Mouse (Mus musculus) limb, embryonic 14.5 days (tissue): ENCODE results near the gene Zfp839. TPM values are rescaled to one million over a fixed set of nuclear protein-coding genes. Genes with fewer than 3 reads are reported as not detected.
A peak's percentile ranks its signal among the peaks of the same experiment; 100 is the strongest.

Experiments
- ATAC-seq: fragments of 200-750 bp; cut with Nextera tagmentation; 2 replicates; pipeline ENCODE4 v1.8.0; 2017; ENCODE audit warnings: low read depth, moderate number of reproducible peaks, moderate TSS enrichment; ENCODE audit not compliant: low FRiP score
- DNase-seq: peaks from one replicate; pipeline ENCODE4 v3.0.0-alpha.2; 2015; ENCODE audit warnings: low spot score
- H3K27ac ChIP-seq: fragments of 300-500 bp; sonication (generic); replicated peaks from 2 replicates; pipeline ENCODE4 v1.5.1; 2014; ENCODE audit warnings: low read depth, mild to moderate bottlenecking, low read length, moderate library complexity, mixed read lengths
- H3K27me3 ChIP-seq: fragments of 300-500 bp; sonication (generic); 2 replicates; pipeline ENCODE4 v1.6.1; 2014; ENCODE audit warnings: low read length, mixed read lengths; ENCODE audit not compliant: control insufficient read depth, insufficient read depth
- H3K36me3 ChIP-seq: fragments of 300-500 bp; sonication (generic); 2 replicates; pipeline ENCODE4 v1.6.1; 2014; ENCODE audit warnings: mild to moderate bottlenecking, low read length, moderate library complexity, mixed read lengths; ENCODE audit not compliant: control insufficient read depth, insufficient read depth
- H3K4me1 ChIP-seq: fragments of 300-500 bp; sonication (generic); 2 replicates; pipeline ENCODE4 v1.6.1; 2014; ENCODE audit warnings: antibody characterized with exemption, low read length, mixed read lengths; ENCODE audit not compliant: control insufficient read depth, insufficient read depth
- H3K4me2 ChIP-seq: fragments of 300-500 bp; sonication (generic); replicated peaks from 2 replicates; pipeline ENCODE4 v1.6.1; 2014; ENCODE audit warnings: low read depth, mild to moderate bottlenecking, low read length, moderate library complexity; ENCODE audit not compliant: severe bottlenecking
- H3K4me3 ChIP-seq: fragments of 300-500 bp; sonication (generic); replicated peaks from 2 replicates; pipeline ENCODE4 v1.5.1; 2014; ENCODE audit warnings: low read length
- H3K9ac ChIP-seq: fragments of 300-500 bp; sonication (generic); 2 replicates; pipeline ENCODE4 v1.6.1; 2014; ENCODE audit warnings: mild to moderate bottlenecking, low read depth, low read length, moderate library complexity; ENCODE audit not compliant: severe bottlenecking
- H3K9me3 ChIP-seq: fragments of 300-500 bp; sonication (generic); 2 replicates; pipeline ENCODE4 v1.6.1; 2016; ENCODE audit warnings: low read length; ENCODE audit not compliant: control insufficient read depth
- POLR2A ChIP-seq: fragments of 200-500 bp; IDR thresholded peaks from 2 replicates; pipeline ENCODE4 v1.8.0; 2012; ENCODE audit warnings: inconsistent platforms, mild to moderate bottlenecking, moderate library complexity, borderline replicate concordance; ENCODE audit not compliant: insufficient read depth, insufficient read length; ENCODE audit errors: extremely low read depth
- WGBS: fragments of 180-500 bp; shearing (Covaris S2); extraction: QIAGEN DNeasy Blood & Tissue Kit; methylation state at CpG from one replicate; pipeline ENCODE4 v1.1.7; 2014; 5-methylcytosine and 5-hydroxymethylcytosine counted together
- polyA plus RNA-seq, 2 experiments: library from polyadenylated mRNA; depleted of rRNA in 1 of 2; stranded (reverse) in 1 of 2; unstranded in 1 of 2; fragments of >200 nt; fragmentation: Nextera tagmentation in 1 of 2; extraction: Ambion mirVana in 1 of 2; gene quantifications; 2 replicates each; pipeline versions ENCODE4 v1.2.1 to v1.2.3; 2012 to 2014

The Zfp839 gene
- polyA plus RNA-seq, 2 experiments: 3.9 to 10.0 TPM

GRCm38 (mm10) chr12:110840348-110841198 is 9.5 kb upstream of the Zfp839 start, which contains the start of gene Mok:
TSS of gene Mok (minus strand) at chr12:110840939.
- WGBS: under 1% methylated on average over 71 of the region's 71 CpGs
- Histone ChIP-seq H3K9me3 (no peaks in the 10 kb centered on the region), H3K27me3 (no peaks in the 10 kb centered on the region), H3K27ac (peak within 1 kb of the TSS; percentile 34; the same call in 1 of the 2 replicates), H3K9ac (peak within 1 kb of the TSS; percentile 58), H3K4me2 (peak within 1 kb of the TSS; percentile 72), H3K36me3 (no peaks in the 10 kb centered on the region), H3K4me1 (peaks cover 10% of the 10 kb centered on the region), H3K4me3 (peak within 1 kb of the TSS; percentile 67)
- no peak for TF ChIP-seq POLR2A
- DNase-seq (peak; percentile 94), ATAC-seq (peak; percentile 87)

GRCm38 (mm10) chr12:110841731-110842493 is 8.1 kb upstream of the Zfp839 start:
- Histone ChIP-seq H3K4me2 (no peak overlapping the region), H3K9ac (no peak overlapping the region), H3K9me3 (no peaks in the 10 kb centered on the region), H3K27me3 (peaks cover 4% of the 10 kb centered on the region; the same call in 1 of the 2 replicates), H3K36me3 (no peaks in the 10 kb centered on the region), H3K27ac (no peak overlapping the region), H3K4me1 (peaks cover 13% of the 10 kb centered on the region), H3K4me3 (no peak overlapping the region)
- WGBS: 69% methylated on average over 5 of the region's 5 CpGs
- DNase-seq (no peak), ATAC-seq (no peak)
- no peak for TF ChIP-seq POLR2A

GRCm38 (mm10) chr12:110843194-110844048 is 6.6 kb upstream of the Zfp839 start:
- Histone ChIP-seq H3K4me3 (peak overlapping the region; percentile 39), H3K9ac (no peak overlapping the region), H3K27ac (no peak overlapping the region), H3K36me3 (no peaks in the 10 kb centered on the region), H3K9me3 (no peaks in the 10 kb centered on the region), H3K4me1 (peaks cover 8% of the 10 kb centered on the region; the same call in 1 of the 2 replicates), H3K27me3 (peaks cover 5% of the 10 kb centered on the region; the same call in 1 of the 2 replicates), H3K4me2 (peak overlapping the region; percentile 58)
- ATAC-seq (peak; percentile 29; the same call in 1 of the 2 replicates), DNase-seq (peak; percentile 75)
- TF ChIP-seq POLR2A: no peak
- 21% methylated on average over 32 of the region's 32 CpGs for WGBS

- Histone ChIP-seq H3K27ac (no peak overlapping the region), H3K4me2 (peak overlapping the region; percentile 58), H3K9me3 (no peaks in the 10 kb centered on the region), H3K4me3 (peak overlapping the region; percentile 39), H3K36me3 (no peaks in the 10 kb centered on the region), H3K9ac (peak overlapping the region; percentile 25), H3K4me1 (peaks cover 8% of the 10 kb centered on the region; the same call in 1 of the 2 replicates), H3K27me3 (peaks cover 5% of the 10 kb centered on the region; the same call in 1 of the 2 replicates)
- TF ChIP-seq POLR2A: no peak
- DNase-seq: no peak
- no peak for ATAC-seq
- 3% methylated on average over 42 of the region's 42 CpGs for WGBS
Observed at GRCm38 (mm10) chr12:110844227-110845130, 5.6 kb upstream of the Zfp839 start.
